Mouse (Mus musculus): Measurements from ENCODE around the gene Helz.

- TF ChIP-seq CTCF (IDR thresholded peaks at IDR 0.05; ENCODE audit: extremely low read depth, insufficient read depth, low read length) (no peak), POLR2A (IDR thresholded peaks at IDR 0.05; ENCODE audit: extremely low read depth, insufficient read depth, low read length) (no peak)
Observed at GRCm38 (mm10) chr11:107720264-107721021, 172.7 kb downstream of the Helz start.

Measured in cortical plate, adult 2 months (tissue).